Mouse (Mus musculus) myocyte (in vitro differentiated cells): ENCODE results near the gene Trim69. TPM values are rescaled to one million over a fixed set of nuclear protein-coding genes. Genes with fewer than 3 reads are reported as not detected.

Source experiments
- H3K27me3 ChIP-seq: one replicate; pipeline ENCODE4 v1.6.1; 2011; ENCODE audit not compliant: control insufficient read depth, insufficient read depth, insufficient read length
- H3K36me3 ChIP-seq: one replicate; pipeline ENCODE4 v1.6.1; 2011; ENCODE audit not compliant: control insufficient read depth, insufficient read depth
- H3K4me2 ChIP-seq: one replicate; pipeline ENCODE4 v1.6.1; 2011; ENCODE audit warnings: low read depth, control low read depth
- H3K4me3 ChIP-seq: one replicate; pipeline ENCODE4 v1.5.1; 2011; ENCODE audit warnings: mild to moderate bottlenecking, control low read depth, moderate library complexity
- H3K79me2 ChIP-seq: one replicate; pipeline ENCODE4 v1.6.1; 2011; ENCODE audit not compliant: control insufficient read depth, insufficient read depth
- H3ac ChIP-seq: one replicate; pipeline ENCODE4 v1.6.1; 2011; ENCODE audit not compliant: control insufficient read depth, insufficient read length
- CEBPB ChIP-seq: IDR thresholded peaks from 2 replicates; pipeline ENCODE4 v1.6.1; 2011; ENCODE audit warnings: mild to moderate bottlenecking, moderate library complexity; ENCODE audit not compliant: poor library complexity, insufficient read depth, severe bottlenecking
- E2F4 ChIP-seq: IDR thresholded peaks from one replicate; pipeline ENCODE4 v1.6.1; 2011; ENCODE audit warnings: mild to moderate bottlenecking, control low read depth, moderate library complexity; ENCODE audit not compliant: insufficient read depth
- MAX ChIP-seq: IDR thresholded peaks from one replicate; pipeline ENCODE4 v1.6.1; 2011; ENCODE audit warnings: low read depth, mild to moderate bottlenecking, control low read depth
- MYOD1 ChIP-seq, 3 experiments: IDR thresholded peaks; one replicate each; pipeline ENCODE4 v1.6.1; 2011; ENCODE audit warnings: control low read depth in 2 of 3, low read depth in 2 of 3, mild to moderate bottlenecking in 2 of 3, moderate library complexity in 1 of 3; ENCODE audit not compliant: insufficient read length in 2 of 3, control insufficient read depth in 1 of 3
- MYOG ChIP-seq, 3 experiments: IDR thresholded peaks; one replicate each; pipeline ENCODE4 v1.6.1; 2011; ENCODE audit warnings: control low read depth in 2 of 3, low read depth in 2 of 3, mild to moderate bottlenecking in 2 of 3; ENCODE audit not compliant: insufficient read length in 2 of 3, control insufficient read depth in 1 of 3, insufficient read depth in 1 of 3
- POLR2A ChIP-seq: IDR thresholded peaks from one replicate; pipeline ENCODE4 v1.6.1; 2011; ENCODE audit warnings: low read depth, mild to moderate bottlenecking, control low read depth, moderate library complexity; ENCODE audit not compliant: insufficient read length
- POLR2AphosphoS2 ChIP-seq: IDR thresholded peaks from one replicate; pipeline ENCODE4 v1.6.1; 2011; ENCODE audit warnings: low read depth, control low read depth; ENCODE audit not compliant: insufficient read length
- REST ChIP-seq: IDR thresholded peaks from one replicate; pipeline ENCODE4 v1.6.1; 2011; ENCODE audit warnings: mild to moderate bottlenecking, control low read depth, moderate library complexity; ENCODE audit not compliant: insufficient read depth, insufficient read length
- TCF12 ChIP-seq: IDR thresholded peaks from one replicate; pipeline ENCODE4 v1.6.1; 2011; ENCODE audit warnings: mild to moderate bottlenecking, control low read depth; ENCODE audit not compliant: poor library complexity, insufficient read depth, severe bottlenecking
- TCF3 ChIP-seq: IDR thresholded peaks from one replicate; pipeline ENCODE4 v1.6.1; 2011; ENCODE audit warnings: low read depth, control low read depth; ENCODE audit not compliant: insufficient read length
- USF1 ChIP-seq: IDR thresholded peaks from one replicate; pipeline ENCODE4 v1.6.1; 2011; ENCODE audit warnings: low read depth, mild to moderate bottlenecking, control low read depth, moderate library complexity
- polyA plus RNA-seq: library from polyadenylated mRNA; unstranded; fragments of >200 nt; fragmentation: generic; extraction: Trizol; gene quantifications from one replicate; pipeline ENCODE4 v1.2.1, GENCODE M21; 2012; ENCODE audit warnings: missing spikeins

Gene Trim69
- polyA plus RNA-seq, 1 experiment: 0.04 TPM

DNA sequence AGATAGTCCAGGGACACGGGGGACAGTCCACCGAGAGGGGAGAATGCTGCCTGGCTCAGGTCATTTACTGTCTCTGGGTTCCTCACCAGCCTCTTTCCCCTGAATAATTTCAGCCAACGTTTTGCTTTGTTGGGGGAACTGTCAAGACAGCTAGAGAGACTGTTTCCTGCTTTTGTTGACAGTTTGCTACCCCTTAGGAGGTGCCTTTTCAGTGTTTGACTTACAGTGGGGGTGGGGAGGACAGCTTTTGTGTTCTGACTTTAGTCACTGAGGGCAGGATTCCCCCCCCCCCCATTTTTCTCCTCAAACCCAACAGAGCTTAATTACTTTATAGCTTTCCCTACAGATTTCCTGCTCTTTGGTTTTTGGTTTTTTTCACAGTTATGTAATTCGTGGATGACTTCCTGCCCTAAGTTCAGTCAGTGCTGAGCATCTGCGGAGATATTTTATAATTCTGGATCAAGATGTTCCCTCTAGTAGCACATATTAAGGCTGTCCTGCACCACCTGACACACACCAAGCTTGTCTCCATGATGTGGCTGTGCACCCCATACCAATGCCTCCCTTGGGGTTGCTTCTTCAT, 33.6 kb upstream of the Trim69 start:
- no peak overlapping the region for H3ac ChIP-seq
- no peaks in the 10 kb centered on the region for H3K27me3 ChIP-seq
- TF ChIP-seq E2F4: no peak
- no peaks in the 10 kb centered on the region for H3K79me2 ChIP-seq
- no peak overlapping the region for H3K4me3 ChIP-seq
- no peak overlapping the region for H3K4me2 ChIP-seq
- H3K36me3 ChIP-seq: no peaks in the 10 kb centered on the region

DNA sequence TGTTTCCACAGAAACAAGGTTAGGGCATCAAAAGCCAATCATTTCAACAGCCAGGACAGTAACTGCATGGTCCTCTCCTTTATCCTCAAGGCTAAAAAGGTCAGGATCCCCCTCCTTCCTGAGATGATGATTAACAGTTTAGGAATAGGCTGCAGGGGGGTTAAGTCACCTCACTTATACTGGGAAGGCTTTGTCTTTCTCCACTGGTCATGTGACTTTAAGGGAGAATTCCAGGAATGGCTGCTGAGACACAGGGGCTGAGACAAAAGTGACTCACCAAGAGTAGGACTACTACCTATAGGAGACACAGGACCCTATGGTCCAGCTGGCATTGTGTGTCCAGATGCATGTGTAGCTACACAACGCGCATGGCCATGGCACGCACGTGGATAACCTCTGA, 32.9 kb upstream of the Trim69 start:
- TF ChIP-seq TCF3 (no peak), POLR2AphosphoS2 (no peak), USF1 (peak; percentile 55), TCF12 (no peak), MYOD1 (IDR thresholded peaks at IDR 0.05; ENCODE audit: control insufficient read depth in 1 of 3, insufficient read length in 2 of 3, low read depth in 2 of 3) (no peak), CEBPB (no peak), MAX (no peak), E2F4 (no peak)
- no peaks in the 10 kb centered on the region for H3K27me3 ChIP-seq
- H3ac ChIP-seq: no peak overlapping the region

DNA sequence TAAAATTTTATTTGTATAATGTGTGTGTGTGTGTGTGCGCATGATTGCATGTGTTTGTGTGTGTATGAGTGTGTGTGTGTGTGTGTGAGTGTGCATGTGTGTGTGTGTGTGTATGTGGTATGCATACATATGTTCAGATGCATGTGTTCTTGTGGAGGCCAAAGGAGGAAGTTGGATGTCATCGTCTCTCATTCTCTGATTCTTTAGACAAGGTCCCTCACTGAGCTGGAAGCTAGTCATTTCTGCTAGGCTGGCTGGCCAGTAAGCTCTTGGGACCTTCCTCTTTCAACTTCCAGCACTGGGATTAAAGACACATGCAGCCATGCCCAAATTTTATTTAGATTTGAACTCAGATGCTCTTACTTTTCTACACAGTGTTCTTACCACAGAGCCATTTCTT, 28.4 kb upstream of the Trim69 start:
- Histone ChIP-seq H3K4me2 (no peak overlapping the region), H3ac (no peak overlapping the region), H3K36me3 (no peaks in the 10 kb centered on the region), H3K4me3 (no peak overlapping the region), H3K27me3 (no peaks in the 10 kb centered on the region), H3K79me2 (no peaks in the 10 kb centered on the region)
- TF ChIP-seq CEBPB: no peak
- TF ChIP-seq MAX: no peak
- no peak for TF ChIP-seq MYOD1 (IDR thresholded peaks at IDR 0.05; ENCODE audit: control insufficient read depth in 1 of 3, insufficient read length in 2 of 3, low read depth in 2 of 3)
- no peak for TF ChIP-seq MYOG (IDR thresholded peaks at IDR 0.05; ENCODE audit: control insufficient read depth in 1 of 3, insufficient read depth in 1 of 3, insufficient read length in 2 of 3, low read depth in 2 of 3)

More for the DNA sequence above, 32.9 kb upstream of the Trim69 start:
- Histone ChIP-seq H3K4me3 (no peak overlapping the region), H3K36me3 (no peaks in the 10 kb centered on the region), H3K4me2 (no peak overlapping the region), H3K79me2 (no peaks in the 10 kb centered on the region)

GRCm38 (mm10) chr2:122132618-122133017, 27.9 kb upstream of the Trim69 start:
- H3K4me2 ChIP-seq: no peak overlapping the region
- no peaks in the 10 kb centered on the region for H3K79me2 ChIP-seq
- no peak overlapping the region for H3K4me3 ChIP-seq
- no peaks in the 10 kb centered on the region for H3K36me3 ChIP-seq
- TF ChIP-seq TCF3 (no peak), USF1 (no peak), MYOG (IDR thresholded peaks at IDR 0.05; ENCODE audit: control insufficient read depth in 1 of 3, insufficient read depth in 1 of 3, insufficient read length in 2 of 3, low read depth in 2 of 3) (no peak), POLR2A (no peak), TCF12 (no peak), MAX (no peak), MYOD1 (IDR thresholded peaks at IDR 0.05; ENCODE audit: control insufficient read depth in 1 of 3, insufficient read length in 2 of 3, low read depth in 2 of 3) (no peak)
- H3ac ChIP-seq: no peak overlapping the region
- no peaks in the 10 kb centered on the region for H3K27me3 ChIP-seq

GRCm38 (mm10) chr2:122137839-122138465, 22.5 kb upstream of the Trim69 start:
- Histone ChIP-seq H3K79me2 (no peaks in the 10 kb centered on the region), H3K27me3 (no peaks in the 10 kb centered on the region), H3K4me3 (no peak overlapping the region), H3ac (no peak overlapping the region), H3K36me3 (no peaks in the 10 kb centered on the region), H3K4me2 (no peak overlapping the region)
- TF ChIP-seq E2F4 (no peak), TCF12 (no peak), TCF3 (no peak), POLR2AphosphoS2 (no peak), REST (no peak), CEBPB (no peak), MYOD1 (IDR thresholded peaks at IDR 0.05; ENCODE audit: control insufficient read depth in 1 of 3, insufficient read length in 2 of 3, low read depth in 2 of 3) (no peak), USF1 (no peak), MAX (no peak), POLR2A (no peak), MYOG (IDR thresholded peaks at IDR 0.05; ENCODE audit: control insufficient read depth in 1 of 3, insufficient read depth in 1 of 3, insufficient read length in 2 of 3, low read depth in 2 of 3) (no peak)
